Mouse (Mus musculus) hindbrain, embryonic 16.5 days (tissue): ENCODE results near the gene Ube4a. TPM values are rescaled to one million over a fixed set of nuclear protein-coding genes. Genes with fewer than 3 reads are reported as not detected.

ENCODE experiments used
- ATAC-seq: fragments of 200-750 bp; cut with Nextera tagmentation; 2 replicates; pipeline ENCODE4 v1.8.0; 2017; ENCODE audit warnings: moderate TSS enrichment, moderate library complexity
- H3K27ac ChIP-seq: fragments of 300-500 bp; sonication (generic); 2 replicates; pipeline ENCODE4 v1.5.1; 2014; ENCODE audit warnings: low read depth, mild to moderate bottlenecking, control low read depth, low read length, moderate library complexity
- H3K27me3 ChIP-seq: fragments of 300-500 bp; sonication (generic); replicated peaks from 2 replicates; pipeline ENCODE4 v1.6.1; 2014; ENCODE audit warnings: low read length; ENCODE audit not compliant: control insufficient read depth, insufficient read depth
- H3K36me3 ChIP-seq: fragments of 300-500 bp; sonication (generic); 2 replicates; pipeline ENCODE4 v1.6.1; 2014; ENCODE audit warnings: mild to moderate bottlenecking, low read length, moderate library complexity, mixed read lengths; ENCODE audit not compliant: control insufficient read depth, insufficient read depth
- H3K4me1 ChIP-seq: fragments of 300-500 bp; sonication (generic); 2 replicates; pipeline ENCODE4 v1.6.1; 2014; ENCODE audit warnings: low read depth, low read length; ENCODE audit not compliant: control insufficient read depth, insufficient read depth
- H3K4me2 ChIP-seq: fragments of 300-500 bp; sonication (generic); 2 replicates; pipeline ENCODE4 v1.6.1; 2014; ENCODE audit warnings: mild to moderate bottlenecking, low read length, control low read depth, moderate library complexity
- H3K4me3 ChIP-seq: fragments of 300-500 bp; sonication (generic); 2 replicates; pipeline ENCODE4 v1.5.1; 2014; ENCODE audit warnings: mild to moderate bottlenecking, low read length, control low read depth, moderate library complexity
- H3K9ac ChIP-seq: fragments of 300-500 bp; sonication (generic); 2 replicates; pipeline ENCODE4 v1.6.1; 2014; ENCODE audit warnings: low read depth, mild to moderate bottlenecking, control low read depth, low read length, moderate library complexity
- H3K9me3 ChIP-seq: fragments of 300-500 bp; sonication (generic); 2 replicates; pipeline ENCODE4 v1.6.1; 2014; ENCODE audit warnings: mild to moderate bottlenecking, low read length, moderate library complexity; ENCODE audit not compliant: control insufficient read depth
- WGBS: fragments of 180-500 bp; shearing (Covaris S2); extraction: QIAGEN DNeasy Blood & Tissue Kit; methylation state at CpG from one replicate; pipeline ENCODE4 v1.1.7; 2014; 5-methylcytosine and 5-hydroxymethylcytosine counted together
- polyA plus RNA-seq: library from polyadenylated mRNA; unstranded; fragments of >200 nt; fragmentation: Nextera tagmentation; extraction: Ambion mirVana; gene quantifications from 2 replicates; pipeline ENCODE4 v1.2.1, GENCODE M21; 2015

The Ube4a gene
- polyA plus RNA-seq, 1 experiment from 2014 or later: 31.8 TPM

DNA sequence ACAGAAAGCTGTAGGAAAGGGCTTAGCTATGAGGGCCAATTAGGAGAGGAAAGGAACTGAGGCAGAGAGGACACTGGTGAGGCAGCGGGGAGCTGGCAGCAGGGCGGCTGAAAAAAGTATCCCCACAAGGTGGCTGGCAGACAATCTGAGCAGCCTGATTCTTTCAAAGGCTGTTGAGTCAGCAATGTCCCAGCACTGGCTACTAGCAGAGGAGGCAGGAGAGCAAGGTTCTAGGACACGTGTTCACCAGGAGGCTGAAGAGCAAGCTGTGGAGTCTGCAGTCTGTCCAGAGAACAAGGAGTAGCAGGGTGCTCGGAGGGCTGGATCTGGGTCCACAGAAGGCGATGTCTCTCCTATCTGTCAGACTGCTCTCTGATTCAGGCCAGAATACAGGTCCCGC lies 33.8 kb upstream of the Ube4a start:
- WGBS: 55% methylated on average over 6 of the region's 6 CpGs
- Histone ChIP-seq H3K4me2 (no peak overlapping the region), H3K9me3 (no peaks in the 10 kb centered on the region), H3K27me3 (no peaks in the 10 kb centered on the region), H3K27ac (no peak overlapping the region), H3K36me3 (no peaks in the 10 kb centered on the region), H3K4me1 (no peaks in the 10 kb centered on the region), H3K4me3 (no peak overlapping the region), H3K9ac (0 out of 2 replicates have a peak overlapping the region, but pooled peaks have one; percentile 11)
- ATAC-seq: no peak

DNA sequence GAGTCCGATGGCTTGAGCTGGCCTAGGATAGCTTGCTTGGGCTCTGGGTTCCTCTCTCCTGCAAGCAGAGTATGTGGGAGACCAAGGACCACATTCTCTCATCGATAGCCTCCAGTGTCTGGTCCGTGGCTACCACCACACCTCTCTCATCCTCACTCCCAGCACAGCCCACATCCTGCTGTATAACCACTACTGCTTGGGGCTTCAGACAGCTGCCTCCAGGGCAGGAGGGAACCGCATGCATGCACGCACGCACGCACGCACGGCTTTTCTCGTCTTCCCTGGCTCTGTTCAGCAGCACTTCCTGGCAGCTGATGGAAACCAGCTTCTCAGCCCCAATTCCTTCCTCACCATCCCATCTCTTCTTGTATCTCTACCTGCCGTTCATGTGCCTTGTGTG lies 32.7 kb upstream of the Ube4a start:
- no peak overlapping the region for H3K4me3 ChIP-seq
- H3K4me2 ChIP-seq: no peak overlapping the region
- H3K9ac ChIP-seq: no peak overlapping the region
- no peaks in the 10 kb centered on the region for H3K4me1 ChIP-seq
- H3K27ac ChIP-seq: no peak overlapping the region
- H3K27me3 ChIP-seq: no peaks in the 10 kb centered on the region
- ATAC-seq: no peak
- H3K9me3 ChIP-seq: no peaks in the 10 kb centered on the region
- no peaks in the 10 kb centered on the region for H3K36me3 ChIP-seq
- 80% methylated on average over 11 of the region's 11 CpGs for WGBS

DNA sequence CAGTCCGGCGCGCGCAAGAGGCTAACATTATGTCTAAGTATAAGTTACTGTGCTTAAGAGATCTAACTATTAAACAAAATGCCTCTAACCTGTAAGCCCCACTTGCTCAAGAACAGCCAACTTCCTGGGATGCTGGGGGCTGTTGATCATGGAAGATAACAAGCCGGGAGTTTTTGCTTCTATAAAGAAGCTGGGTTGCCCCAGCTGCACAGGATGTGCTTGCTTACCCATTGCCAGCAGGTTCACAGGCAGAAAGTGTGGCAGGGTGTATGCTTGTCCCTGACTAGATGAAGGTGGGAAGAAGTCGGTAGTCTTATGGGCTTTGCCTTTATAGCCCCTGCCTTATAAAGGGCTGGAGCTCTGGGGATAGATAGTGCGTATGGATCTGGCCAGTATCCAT lies 31.2 kb upstream of the Ube4a start:
- no peak overlapping the region for H3K9ac ChIP-seq
- H3K4me2 ChIP-seq: no peak overlapping the region
- no peak overlapping the region for H3K4me3 ChIP-seq
- H3K9me3 ChIP-seq: no peaks in the 10 kb centered on the region
- WGBS: 95% methylated on average over 7 of the region's 7 CpGs
- H3K27me3 ChIP-seq: no peaks in the 10 kb centered on the region
- no peaks in the 10 kb centered on the region for H3K36me3 ChIP-seq
- H3K4me1 ChIP-seq: no peaks in the 10 kb centered on the region
- no peak for ATAC-seq
- H3K27ac ChIP-seq: no peak overlapping the region

DNA sequence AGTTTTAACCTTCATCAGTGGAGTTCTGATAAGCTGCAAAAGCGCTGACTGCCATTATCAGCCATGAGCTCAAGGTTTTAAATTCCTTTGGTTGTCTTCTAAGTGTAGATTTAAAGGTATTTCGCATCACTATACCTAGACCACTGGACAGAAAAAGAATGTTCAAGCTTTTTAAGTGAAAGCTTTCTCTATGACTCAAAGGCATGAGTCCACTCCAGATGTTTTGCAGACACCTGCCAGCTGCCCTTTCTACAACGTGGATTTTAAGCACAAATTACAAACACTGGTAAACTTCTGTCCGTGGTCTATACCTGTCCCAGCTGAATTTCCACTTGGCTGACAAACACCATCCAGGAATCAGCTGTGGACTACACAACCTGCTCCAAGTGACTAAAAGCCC lies 29.6 kb upstream of the Ube4a start:
- H3K4me1 ChIP-seq: no peaks in the 10 kb centered on the region
- no peak overlapping the region for H3K27ac ChIP-seq
- H3K27me3 ChIP-seq: no peaks in the 10 kb centered on the region
- no peak overlapping the region for H3K9ac ChIP-seq
- no peaks in the 10 kb centered on the region for H3K9me3 ChIP-seq
- 77% methylated on average over 4 of the region's 4 CpGs for WGBS
- no peak overlapping the region for H3K4me3 ChIP-seq
- H3K4me2 ChIP-seq: no peak overlapping the region
- ATAC-seq: no peak
- H3K36me3 ChIP-seq: no peaks in the 10 kb centered on the region

DNA sequence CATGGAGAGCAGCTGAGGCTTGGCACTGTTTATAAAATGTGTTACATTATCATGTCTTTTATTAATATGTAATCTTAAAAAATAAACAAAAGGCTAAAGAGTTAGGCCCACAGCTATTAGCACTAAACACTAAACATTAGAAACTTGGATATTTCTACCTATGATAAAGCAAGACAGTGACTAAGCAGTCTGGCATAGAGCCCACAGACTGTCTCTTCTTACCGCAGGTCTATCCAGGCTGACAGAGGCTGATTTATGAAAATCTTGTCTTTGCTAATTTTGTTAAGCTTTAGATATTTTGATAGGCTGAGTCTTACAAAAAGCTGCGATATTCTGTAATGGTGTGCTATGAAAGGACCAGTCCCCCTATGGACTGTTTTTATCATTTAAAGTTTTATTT lies 27.9 kb upstream of the Ube4a start:
- Histone ChIP-seq H3K27me3 (no peaks in the 10 kb centered on the region), H3K4me1 (no peaks in the 10 kb centered on the region), H3K4me2 (no peak overlapping the region), H3K36me3 (no peaks in the 10 kb centered on the region), H3K4me3 (no peak overlapping the region), H3K27ac (no peak overlapping the region), H3K9ac (no peak overlapping the region), H3K9me3 (no peaks in the 10 kb centered on the region)
- 88% methylated on average over 2 of the region's 2 CpGs for WGBS
- no peak for ATAC-seq

DNA sequence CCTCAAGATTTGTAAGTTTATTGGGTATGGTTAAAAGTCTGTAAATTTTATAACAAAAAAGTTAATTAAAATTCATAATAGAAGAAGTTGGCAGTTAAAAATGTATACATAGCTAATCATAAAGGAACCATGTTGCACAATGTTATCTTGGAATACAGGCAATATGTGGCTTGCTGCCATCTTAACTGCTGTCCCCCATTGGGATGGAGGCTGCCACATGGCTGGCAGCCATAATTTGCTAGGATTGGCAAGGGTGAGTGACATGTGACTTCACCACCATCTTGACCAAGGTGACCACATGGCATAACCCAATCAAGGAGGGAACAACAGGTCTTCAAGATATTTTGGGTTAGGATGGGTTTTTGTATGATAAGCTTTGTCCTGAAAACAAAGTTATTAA lies 26.9 kb upstream of the Ube4a start:
- H3K9me3 ChIP-seq: no peaks in the 10 kb centered on the region
- H3K9ac ChIP-seq: no peak overlapping the region
- no peak for ATAC-seq
- H3K27ac ChIP-seq: no peak overlapping the region
- H3K4me2 ChIP-seq: no peak overlapping the region
- H3K27me3 ChIP-seq: no peaks in the 10 kb centered on the region
- H3K36me3 ChIP-seq: no peaks in the 10 kb centered on the region
- no peaks in the 10 kb centered on the region for H3K4me1 ChIP-seq
- H3K4me3 ChIP-seq: no peak overlapping the region

DNA sequence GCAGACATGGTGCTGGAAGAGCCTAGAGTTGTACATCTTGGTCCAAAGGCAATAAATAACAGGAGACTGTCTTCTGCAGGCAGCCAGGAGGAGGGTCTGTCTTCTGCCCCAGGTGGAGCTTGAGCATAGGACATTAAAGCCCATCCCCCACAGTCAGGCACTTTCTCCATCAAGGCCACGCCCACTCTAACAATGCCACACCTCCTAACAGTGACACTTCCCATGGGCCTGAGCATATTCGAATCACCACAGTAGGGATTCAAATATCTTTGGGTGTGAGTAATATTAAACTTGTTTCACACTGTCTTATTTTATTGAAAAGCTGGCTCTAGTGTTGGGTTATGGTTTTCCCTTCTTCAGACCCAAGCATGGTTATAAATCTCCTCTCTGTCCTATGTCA lies 26.4 kb upstream of the Ube4a start:
- ATAC-seq: no peak
- Histone ChIP-seq H3K9ac (no peak overlapping the region), H3K4me2 (no peak overlapping the region), H3K9me3 (no peaks in the 10 kb centered on the region), H3K4me3 (no peak overlapping the region), H3K36me3 (no peaks in the 10 kb centered on the region), H3K4me1 (no peaks in the 10 kb centered on the region), H3K27me3 (no peaks in the 10 kb centered on the region), H3K27ac (no peak overlapping the region)
- WGBS: 88% methylated on average over 2 of the region's 2 CpGs

DNA sequence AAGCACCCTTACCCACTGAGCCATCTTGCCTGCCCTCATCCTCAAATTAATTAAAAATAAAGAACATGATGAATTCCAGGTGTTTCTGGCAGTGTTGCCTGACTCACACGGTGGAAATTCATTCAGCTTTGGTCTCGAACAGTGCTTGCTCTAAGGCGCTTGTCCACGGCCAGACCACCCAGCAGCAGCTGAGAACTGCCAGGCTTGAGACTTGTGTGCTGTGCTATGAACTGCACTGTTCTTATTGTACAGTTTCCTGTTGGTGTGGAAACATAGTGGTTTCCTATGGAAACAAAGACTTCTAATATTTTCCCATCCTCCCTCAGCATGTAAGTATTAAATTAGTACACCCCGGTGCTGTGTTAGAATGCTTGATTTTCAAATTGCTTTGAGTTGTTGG lies 21.6 kb upstream of the Ube4a start:
- 68% methylated on average over 5 of the region's 5 CpGs for WGBS
- no peak overlapping the region for H3K4me2 ChIP-seq
- no peaks in the 10 kb centered on the region for H3K36me3 ChIP-seq
- H3K27me3 ChIP-seq: no peaks in the 10 kb centered on the region
- H3K9ac ChIP-seq: no peak overlapping the region
- H3K4me3 ChIP-seq: no peak overlapping the region
- ATAC-seq: no peak
- H3K27ac ChIP-seq: no peak overlapping the region
- no peaks in the 10 kb centered on the region for H3K4me1 ChIP-seq
- H3K9me3 ChIP-seq: no peaks in the 10 kb centered on the region

DNA sequence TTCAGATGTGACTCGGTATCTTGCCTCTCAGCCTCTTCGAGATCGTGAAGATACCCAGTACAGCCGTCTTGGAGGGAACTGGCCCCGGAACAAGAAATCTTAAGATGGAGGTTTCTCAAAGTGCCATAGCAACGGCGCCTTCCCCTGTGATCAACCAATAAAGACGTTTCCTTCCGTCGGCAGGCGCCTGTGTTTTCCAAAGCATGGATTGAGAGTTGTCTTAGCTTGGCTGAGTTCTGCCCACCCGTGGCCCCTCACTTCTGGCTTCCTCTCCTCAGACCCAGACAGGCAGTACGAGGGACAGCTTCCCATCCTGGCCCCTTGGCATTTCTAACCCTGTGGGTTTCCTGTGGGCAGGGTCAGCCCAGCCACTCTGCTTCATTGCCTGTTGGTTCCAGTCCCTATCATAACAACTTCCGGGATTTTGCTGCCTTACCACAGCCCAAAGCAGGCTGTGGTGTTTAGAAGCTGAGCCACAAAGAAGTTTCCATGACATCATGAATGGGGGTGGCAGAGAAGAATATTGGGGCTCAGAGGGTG lies 20.9 kb upstream of the Ube4a start:
- H3K36me3 ChIP-seq: no peaks in the 10 kb centered on the region
- no peaks in the 10 kb centered on the region for H3K27me3 ChIP-seq
- no peak overlapping the region for H3K4me3 ChIP-seq
- no peak for ATAC-seq
- no peak overlapping the region for H3K9ac ChIP-seq
- WGBS: 52% methylated on average over 14 of the region's 14 CpGs
- no peak overlapping the region for H3K4me2 ChIP-seq
- H3K27ac ChIP-seq: no peak overlapping the region
- no peaks in the 10 kb centered on the region for H3K4me1 ChIP-seq
- no peaks in the 10 kb centered on the region for H3K9me3 ChIP-seq

DNA sequence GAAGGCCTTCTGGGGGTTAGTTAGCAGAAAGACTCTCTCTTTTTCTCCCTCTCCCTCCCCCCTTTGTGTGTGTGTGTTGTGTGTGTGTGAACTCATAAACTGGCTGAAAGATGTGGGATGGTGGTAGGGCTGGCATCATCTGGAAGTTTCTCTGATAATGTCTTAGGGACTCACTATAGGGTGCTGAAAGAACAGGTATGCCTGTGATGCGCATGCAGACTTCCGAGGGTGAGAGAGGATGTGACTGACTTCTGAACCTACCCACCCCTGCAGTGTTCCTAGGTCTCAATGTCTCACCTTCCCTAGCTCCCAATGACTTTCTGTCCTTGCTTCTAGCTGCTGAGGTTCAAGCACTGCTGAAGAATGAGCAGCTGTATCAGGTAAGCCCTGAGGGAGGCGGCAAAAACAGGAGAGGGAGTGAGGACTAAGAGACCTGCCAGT lies 20.3 kb upstream of the Ube4a start:
- H3K4me3 ChIP-seq: no peak overlapping the region
- no peak for ATAC-seq
- H3K9me3 ChIP-seq: no peaks in the 10 kb centered on the region
- H3K36me3 ChIP-seq: no peaks in the 10 kb centered on the region
- no peak overlapping the region for H3K9ac ChIP-seq
- no peaks in the 10 kb centered on the region for H3K27me3 ChIP-seq
- H3K4me1 ChIP-seq: no peaks in the 10 kb centered on the region
- H3K27ac ChIP-seq: no peak overlapping the region
- WGBS: 81% methylated on average over 3 of the region's 3 CpGs
- no peak overlapping the region for H3K4me2 ChIP-seq
